Mouse (Mus musculus): ENCODE measurements around the gene Tfcp2. TPM values are rescaled to one million over a fixed set of nuclear protein-coding genes. Genes with fewer than 3 reads are reported as not detected.
A peak's percentile ranks its signal among the peaks of the same experiment; 100 is the strongest.

The Tfcp2 gene
- total RNA-seq, 1 experiment = 13.6 TPM

GRCm38 (mm10) chr15:100573946-100574345 lies 22.1 kb upstream of the Tfcp2 start:
- H3K9ac ChIP-seq (ENCODE audit: insufficient read depth, low read depth, low read length, poor library complexity, severe bottlenecking) = no peak overlapping the region
- TF ChIP-seq CHD2 (IDR thresholded peaks at IDR 0.05; ENCODE audit: low read depth, low read length) = no peak
- TF ChIP-seq ZC3H11A (IDR thresholded peaks at IDR 0.05; ENCODE audit: borderline replicate concordance, low read depth, low read length) = no peak
- TF ChIP-seq MAFK (IDR thresholded peaks at IDR 0.05; ENCODE audit: insufficient read depth, low read depth, low read length) = no peak
- TF ChIP-seq HCFC1 (IDR thresholded peaks at IDR 0.05; ENCODE audit: borderline replicate concordance, insufficient read depth, low read length) = no peak
- TF ChIP-seq ZNF384 (IDR thresholded peaks at IDR 0.05; ENCODE audit: low read depth, low read length) = no peak
- in situ Hi-C loops (cut with MboI; ENCODE audit: low sequenced_read_pairs in 2 of 2, unreplicated experiment in 2 of 2) = no loop called here
- H3K4me1 ChIP-seq (ENCODE audit: control insufficient read depth in 2 of 2, insufficient read depth in 2 of 2, low read length in 2 of 2, poor library complexity in 1 of 2) = peaks cover 0 to 4% of the 10 kb centered on the region in 2 experiments; a peak in 2 of 4 replicates
- H3K36me3 ChIP-seq (ENCODE audit: control insufficient read depth, insufficient read depth, low read length, poor library complexity, severe bottlenecking) = peaks cover 5% of the 10 kb centered on the region; the same call in 1 of the 2 replicates
- H3K27ac ChIP-seq (ENCODE audit: insufficient read depth, low read depth, low read length, poor library complexity, severe bottlenecking) = no peak overlapping the region
- H3K4me3 ChIP-seq (ENCODE audit: insufficient read depth in 1 of 2, low read depth in 1 of 2, low read length in 2 of 2, poor library complexity in 1 of 2, severe bottlenecking in 1 of 2) = no peak overlapping the region
- DNase-seq (ENCODE audit: low read depth, low spot score) = no peak
- H3K9me3 ChIP-seq (ENCODE audit: control insufficient read depth, insufficient read depth, low read depth, low read length) = no peaks in the 10 kb centered on the region

DNA sequence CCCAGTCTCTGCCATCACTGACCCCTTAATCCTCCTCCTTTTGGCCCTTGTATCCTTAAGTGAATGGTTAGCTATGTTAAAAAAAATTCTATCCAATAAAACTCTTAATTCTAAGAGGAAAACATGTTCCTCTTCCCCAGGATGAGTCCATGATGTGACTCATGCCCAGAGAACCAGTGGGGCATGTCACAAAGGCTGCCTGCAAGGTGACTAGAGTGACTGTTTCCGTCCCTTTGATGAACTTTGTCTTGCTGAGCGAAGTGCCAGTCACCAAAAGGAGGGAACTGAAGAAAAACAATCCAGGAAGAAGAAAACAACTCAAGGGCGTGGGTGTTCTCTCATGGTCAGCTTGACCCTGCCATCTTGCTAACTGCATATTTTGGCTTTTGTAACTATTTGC lies 17.4 kb upstream of the Tfcp2 start:
- Histone ChIP-seq H3K27ac (ENCODE audit: insufficient read depth, low read depth, low read length, poor library complexity, severe bottlenecking) (no peak overlapping the region), H3K36me3 (ENCODE audit: control insufficient read depth, insufficient read depth, low read length, poor library complexity, severe bottlenecking) (no peaks in the 10 kb centered on the region), H3K9ac (ENCODE audit: insufficient read depth, low read depth, low read length, poor library complexity, severe bottlenecking) (no peak overlapping the region), H3K4me3 (ENCODE audit: insufficient read depth in 1 of 2, low read depth in 1 of 2, low read length in 2 of 2, poor library complexity in 1 of 2, severe bottlenecking in 1 of 2) (no peak overlapping the region), H3K4me1 (ENCODE audit: control insufficient read depth in 2 of 2, insufficient read depth in 2 of 2, low read length in 2 of 2, poor library complexity in 1 of 2) (no peaks in the 10 kb centered on the region), H3K9me3 (ENCODE audit: control insufficient read depth, insufficient read depth, low read depth, low read length) (no peaks in the 10 kb centered on the region)
- no peak for DNase-seq (ENCODE audit: low read depth, low spot score)
- TF ChIP-seq CHD2 (IDR thresholded peaks at IDR 0.05; ENCODE audit: low read depth, low read length) = no peak
- no peak for TF ChIP-seq ZC3H11A (IDR thresholded peaks at IDR 0.05; ENCODE audit: borderline replicate concordance, low read depth, low read length)
- TF ChIP-seq HCFC1 (IDR thresholded peaks at IDR 0.05; ENCODE audit: borderline replicate concordance, insufficient read depth, low read length) = no peak
- TF ChIP-seq MAFK (IDR thresholded peaks at IDR 0.05; ENCODE audit: insufficient read depth, low read depth, low read length) = 0 out of 2 replicates have a peak, but pooled peaks have one; percentile 33
- in situ Hi-C loops (cut with MboI; ENCODE audit: low sequenced_read_pairs in 2 of 2, unreplicated experiment in 2 of 2) = no loop called here

GRCm38 (mm10) chr15:100566531-100566930 lies 14.7 kb upstream of the Tfcp2 start:
- in situ Hi-C loops (cut with MboI; ENCODE audit: low sequenced_read_pairs in 2 of 2, unreplicated experiment in 2 of 2) = no loop called here
- Histone ChIP-seq H3K9me3 (ENCODE audit: control insufficient read depth, insufficient read depth, low read depth, low read length) (no peaks in the 10 kb centered on the region), H3K27ac (ENCODE audit: insufficient read depth, low read depth, low read length, poor library complexity, severe bottlenecking) (no peak overlapping the region), H3K9ac (ENCODE audit: insufficient read depth, low read depth, low read length, poor library complexity, severe bottlenecking) (no peak overlapping the region), H3K4me1 (ENCODE audit: control insufficient read depth in 2 of 2, insufficient read depth in 2 of 2, low read length in 2 of 2, poor library complexity in 1 of 2) (no peaks in the 10 kb centered on the region), H3K4me3 (ENCODE audit: insufficient read depth in 1 of 2, low read depth in 1 of 2, low read length in 2 of 2, poor library complexity in 1 of 2, severe bottlenecking in 1 of 2) (no peak overlapping the region), H3K36me3 (ENCODE audit: control insufficient read depth, insufficient read depth, low read length, poor library complexity, severe bottlenecking) (no peaks in the 10 kb centered on the region)
- DNase-seq (ENCODE audit: low read depth, low spot score) = no peak
- TF ChIP-seq HCFC1 (IDR thresholded peaks at IDR 0.05; ENCODE audit: borderline replicate concordance, insufficient read depth, low read length) (no peak), MAFK (IDR thresholded peaks at IDR 0.05; ENCODE audit: insufficient read depth, low read depth, low read length) (no peak), ZNF384 (IDR thresholded peaks at IDR 0.05; ENCODE audit: low read depth, low read length) (no peak), CHD2 (IDR thresholded peaks at IDR 0.05; ENCODE audit: low read depth, low read length) (no peak), ZC3H11A (IDR thresholded peaks at IDR 0.05; ENCODE audit: borderline replicate concordance, low read depth, low read length) (no peak)

DNA sequence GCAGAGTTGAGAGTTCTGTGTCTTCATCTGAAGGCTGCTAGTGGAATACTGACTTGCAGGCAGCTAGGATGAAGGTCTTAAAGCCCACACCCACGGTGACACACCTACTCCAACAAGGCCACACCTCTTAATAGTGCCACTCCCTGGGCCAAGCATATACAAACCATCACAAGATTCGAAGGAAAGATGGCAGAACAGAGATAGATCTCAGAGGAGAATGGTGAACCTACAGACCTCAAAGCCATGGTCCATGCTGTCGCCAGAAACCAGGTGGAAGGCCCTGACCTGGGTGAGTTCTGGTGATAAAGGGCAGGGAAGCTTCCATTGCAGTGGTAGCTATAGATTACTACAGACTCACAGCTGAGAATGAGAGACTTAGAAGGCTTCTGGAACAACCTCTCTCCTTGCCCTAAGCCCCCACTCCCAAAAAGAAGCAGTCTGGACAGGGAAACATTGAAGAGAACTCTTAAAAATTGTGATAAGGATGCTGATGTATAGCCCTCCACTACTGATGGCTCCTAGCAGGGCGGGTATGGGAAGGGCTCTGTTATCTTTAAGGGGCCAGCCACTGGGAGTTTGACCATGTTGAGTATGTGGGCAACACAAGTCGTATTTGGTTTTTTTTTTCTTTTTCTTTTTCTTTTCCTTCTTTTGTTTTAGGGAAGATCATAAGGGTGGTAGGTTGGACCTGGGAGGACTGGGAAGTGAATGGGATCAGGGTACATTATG lies 6.1 kb upstream of the Tfcp2 start:
- no peak for TF ChIP-seq HCFC1 (IDR thresholded peaks at IDR 0.05; ENCODE audit: borderline replicate concordance, insufficient read depth, low read length)
- TF ChIP-seq MAFK (IDR thresholded peaks at IDR 0.05; ENCODE audit: insufficient read depth, low read depth, low read length) = no peak
- no peak for TF ChIP-seq CHD2 (IDR thresholded peaks at IDR 0.05; ENCODE audit: low read depth, low read length)
- no peak for TF ChIP-seq ZNF384 (IDR thresholded peaks at IDR 0.05; ENCODE audit: low read depth, low read length)
- TF ChIP-seq ZC3H11A (IDR thresholded peaks at IDR 0.05; ENCODE audit: borderline replicate concordance, low read depth, low read length) = no peak
- Histone ChIP-seq H3K9ac (ENCODE audit: insufficient read depth, low read depth, low read length, poor library complexity, severe bottlenecking) (no peak overlapping the region), H3K9me3 (ENCODE audit: control insufficient read depth, insufficient read depth, low read depth, low read length) (no peaks in the 10 kb centered on the region), H3K36me3 (ENCODE audit: control insufficient read depth, insufficient read depth, low read length, poor library complexity, severe bottlenecking) (no peaks in the 10 kb centered on the region), H3K4me3 (ENCODE audit: insufficient read depth in 1 of 2, low read depth in 1 of 2, low read length in 2 of 2, poor library complexity in 1 of 2, severe bottlenecking in 1 of 2) (no peak overlapping the region), H3K4me1 (ENCODE audit: control insufficient read depth in 2 of 2, insufficient read depth in 2 of 2, low read length in 2 of 2, poor library complexity in 1 of 2) (no peaks in the 10 kb centered on the region), H3K27ac (ENCODE audit: insufficient read depth, low read depth, low read length, poor library complexity, severe bottlenecking) (no peak overlapping the region)
- in situ Hi-C loops (cut with MboI; ENCODE audit: low sequenced_read_pairs in 2 of 2, unreplicated experiment in 2 of 2) = no loop called here
- no peak for DNase-seq (ENCODE audit: low read depth, low spot score)

Data from ES-E14 (cell line).